Mouse (Mus musculus) forebrain, embryonic 16.5 days (tissue): ENCODE results near the gene Gm15155. TPM values are rescaled to one million over a fixed set of nuclear protein-coding genes. Genes with fewer than 3 reads are reported as not detected.

Experiments used
- polyA plus RNA-seq: library from polyadenylated mRNA; unstranded; fragments of >200 nt; fragmentation: Nextera tagmentation; extraction: Ambion mirVana; gene quantifications from 2 replicates; pipeline ENCODE4 v1.2.1, GENCODE M21; 2015

Gene Gm15155
- polyA plus RNA-seq, 1 experiment from 2014 or later, result 0.52 TPM

Other genes with a start within 250 kb of the Gm15155 start
- gene Ptchd1, start 927 bp upstream of the Gm15155 start, polyA plus RNA-seq, result 3.5 and 3.9 TPM in 2 replicates